Mouse (Mus musculus) midbrain, embryonic 10.5 days (tissue): ENCODE results near the gene Ppp6r3. TPM values are rescaled to one million over a fixed set of nuclear protein-coding genes. Genes with fewer than 3 reads are reported as not detected.
A peak's percentile ranks its signal among the peaks of the same experiment; 100 is the strongest.
"Not testable (repeated sequence)": the region's sequence is repeated elsewhere in the genome, so short reads cannot be mapped to it uniquely, and the experiment has no call there.

Experiments
- DNase-seq: peaks from one replicate; pipeline ENCODE4 v3.0.0-alpha.2; 2017; ENCODE audit warnings: low spot score
- H3K27ac ChIP-seq: fragments of 300-500 bp; sonication (generic); replicated peaks from 2 replicates; pipeline ENCODE4 v1.5.1; 2016; ENCODE audit warnings: mild to moderate bottlenecking
- H3K27me3 ChIP-seq: fragments of 300-500 bp; sonication (generic); 2 replicates; pipeline ENCODE4 v1.6.1; 2016; ENCODE audit warnings: low read depth, mild to moderate bottlenecking; ENCODE audit not compliant: poor library complexity, severe bottlenecking
- H3K36me3 ChIP-seq: fragments of 300-500 bp; sonication (generic); 2 replicates; pipeline ENCODE4 v1.6.1; 2016; ENCODE audit warnings: mild to moderate bottlenecking, moderate library complexity
- H3K4me1 ChIP-seq: fragments of 300-500 bp; sonication (generic); 2 replicates; pipeline ENCODE4 v1.6.1; 2016
- H3K4me3 ChIP-seq: fragments of 300-500 bp; sonication (generic); 2 replicates; pipeline ENCODE4 v1.5.1; 2016; ENCODE audit warnings: mild to moderate bottlenecking, moderate library complexity
- H3K9me3 ChIP-seq: fragments of 300-500 bp; sonication (generic); replicated peaks from 2 replicates; pipeline ENCODE4 v1.6.1; 2016; ENCODE audit warnings: mild to moderate bottlenecking
- WGBS: fragments of 180-500 bp; shearing (Covaris S2); methylation state at CpG from one replicate; pipeline ENCODE4 v1.1.7; 2016; 5-methylcytosine and 5-hydroxymethylcytosine counted together
- polyA plus RNA-seq: library from polyadenylated mRNA; unstranded; fragments of >200 nt; fragmentation: Nextera tagmentation; extraction: Ambion mirVana; gene quantifications from 2 replicates; pipeline ENCODE4 v1.2.1, GENCODE M21; 2016

The Ppp6r3 gene
- polyA plus RNA-seq, 1 experiment from 2014 or later: 71.3 TPM

- Histone ChIP-seq H3K27ac (no peak overlapping the region), H3K4me1 (no peaks in the 10 kb centered on the region), H3K27me3 (no peaks in the 10 kb centered on the region), H3K4me3 (no peak overlapping the region), H3K36me3 (peaks cover 93% of the 10 kb centered on the region), H3K9me3 (no peaks in the 10 kb centered on the region; the same call in 1 of the 2 replicates)
- no peak for DNase-seq
- 98% methylated on average over 4 of the region's 4 CpGs for WGBS
Observed at GRCm38 (mm10) chr19:3589968-3590367, 14.4 kb upstream of the Ppp6r3 start.

- no peak overlapping the region for H3K27ac ChIP-seq
- no peaks in the 10 kb centered on the region for H3K27me3 ChIP-seq
- no peak for DNase-seq
- H3K36me3 ChIP-seq: peaks cover 93% of the 10 kb centered on the region
- no peak overlapping the region for H3K4me3 ChIP-seq
- H3K9me3 ChIP-seq: no peaks in the 10 kb centered on the region; the same call in 1 of the 2 replicates
- WGBS: 85% methylated on average over 5 of the region's 5 CpGs
- no peaks in the 10 kb centered on the region for H3K4me1 ChIP-seq
Observed at GRCm38 (mm10) chr19:3589547-3589946, 14.0 kb upstream of the Ppp6r3 start.

- not testable (repeated sequence) for H3K27me3 ChIP-seq, DNase-seq, H3K4me1 ChIP-seq, H3K27ac ChIP-seq, H3K9me3 ChIP-seq, H3K4me3 ChIP-seq
- WGBS: 93% methylated on average over 5 of the region's 5 CpGs
- peaks cover 88% of the 10 kb centered on the region for H3K36me3 ChIP-seq
Observed at GRCm38 (mm10) chr19:3587729-3588128, 12.2 kb upstream of the Ppp6r3 start.

- H3K27ac ChIP-seq: no peak overlapping the region
- no peaks in the 10 kb centered on the region for H3K4me1 ChIP-seq
- no peaks in the 10 kb centered on the region; the same call in 1 of the 2 replicates for H3K9me3 ChIP-seq
- H3K36me3 ChIP-seq: peaks cover 76% of the 10 kb centered on the region
- H3K27me3 ChIP-seq: no peaks in the 10 kb centered on the region
- DNase-seq: peak; percentile 53
- 48% methylated on average over 1 of the region's 1 CpGs for WGBS
- H3K4me3 ChIP-seq: no peak overlapping the region
Observed at GRCm38 (mm10) chr19:3586540-3586939, 11.0 kb upstream of the Ppp6r3 start.

GRCm38 (mm10) chr19:3586026-3586425, 10.5 kb upstream of the Ppp6r3 start:
- Histone ChIP-seq H3K36me3 (peaks cover 71% of the 10 kb centered on the region), H3K4me1 (no peaks in the 10 kb centered on the region), H3K4me3 (no peak overlapping the region), H3K9me3 (no peaks in the 10 kb centered on the region; the same call in 1 of the 2 replicates), H3K27ac (no peak overlapping the region), H3K27me3 (no peaks in the 10 kb centered on the region)
- no peak for DNase-seq
- WGBS: 93% methylated on average over 9 of the region's 9 CpGs

GRCm38 (mm10) chr19:3581326-3581725, 5.8 kb upstream of the Ppp6r3 start:
- Histone ChIP-seq H3K27me3 (no peaks in the 10 kb centered on the region), H3K27ac (no peak overlapping the region), H3K9me3 (no peaks in the 10 kb centered on the region), H3K4me3 (no peak overlapping the region), H3K36me3 (peaks cover 30% of the 10 kb centered on the region), H3K4me1 (peaks cover 9% of the 10 kb centered on the region)
- WGBS: 34% methylated on average over 7 of the region's 7 CpGs
- peak; percentile 56 for DNase-seq

GRCm38 (mm10) chr19:3577911-3578290, 2.4 kb upstream of the Ppp6r3 start:
- no peak for DNase-seq
- H3K4me3 ChIP-seq: no peak overlapping the region
- no peaks in the 10 kb centered on the region for H3K27me3 ChIP-seq
- no peaks in the 10 kb centered on the region for H3K36me3 ChIP-seq
- H3K4me1 ChIP-seq: peaks cover 27% of the 10 kb centered on the region
- no peaks in the 10 kb centered on the region for H3K9me3 ChIP-seq
- H3K27ac ChIP-seq: no peak overlapping the region

- Histone ChIP-seq H3K4me1 (peaks cover 27% of the 10 kb centered on the region), H3K27me3 (no peaks in the 10 kb centered on the region), H3K27ac (peak overlapping the region; percentile 99; the same call in 1 of the 2 replicates), H3K36me3 (peaks cover 3% of the 10 kb centered on the region; the same call in 1 of the 2 replicates), H3K4me3 (no peak overlapping the region), H3K9me3 (no peaks in the 10 kb centered on the region)
- DNase-seq: no peak
- 92% methylated on average over 4 of the region's 4 CpGs for WGBS
Observed at GRCm38 (mm10) chr19:3577265-3577910, 1.8 kb upstream of the Ppp6r3 start.

- DNase-seq: no peak
- Histone ChIP-seq H3K27me3 (no peaks in the 10 kb centered on the region), H3K27ac (peak overlapping the region; percentile 99), H3K4me3 (peak overlapping the region; percentile 96), H3K9me3 (no peaks in the 10 kb centered on the region), H3K36me3 (peaks cover 8% of the 10 kb centered on the region), H3K4me1 (peaks cover 27% of the 10 kb centered on the region)
- WGBS: 71% methylated on average over 5 of the region's 5 CpGs
Observed at GRCm38 (mm10) chr19:3576451-3577264, 1.1 kb upstream of the Ppp6r3 start.

- Histone ChIP-seq H3K4me1 (peaks cover 27% of the 10 kb centered on the region), H3K27me3 (no peaks in the 10 kb centered on the region), H3K9me3 (no peaks in the 10 kb centered on the region), H3K4me3 (peak overlapping the region; percentile 96), H3K36me3 (peaks cover 14% of the 10 kb centered on the region), H3K27ac (peak overlapping the region; percentile 99)
- under 1% methylated on average over 50 of the region's 50 CpGs for WGBS
- no peak for DNase-seq
Observed at GRCm38 (mm10) chr19:3575276-3575631, 295 bp downstream of the Ppp6r3 start.

GRCm38 (mm10) chr19:3574593-3575094, 905 bp downstream of the Ppp6r3 start:
- H3K27me3 ChIP-seq: no peaks in the 10 kb centered on the region
- DNase-seq: no peak
- H3K9me3 ChIP-seq: no peaks in the 10 kb centered on the region
- peaks cover 15% of the 10 kb centered on the region for H3K36me3 ChIP-seq
- peak overlapping the region; percentile 99 for H3K27ac ChIP-seq
- H3K4me1 ChIP-seq: peaks cover 27% of the 10 kb centered on the region
- WGBS: 4% methylated on average over 9 of the region's 9 CpGs
- H3K4me3 ChIP-seq: peak overlapping the region; percentile 96

GRCm38 (mm10) chr19:3564309-3564708, 11.2 kb downstream of the Ppp6r3 start:
- Histone ChIP-seq H3K4me3 (no peak overlapping the region), H3K4me1 (no peaks in the 10 kb centered on the region), H3K27ac (no peak overlapping the region), H3K36me3 (peaks cover 80% of the 10 kb centered on the region), H3K27me3 (no peaks in the 10 kb centered on the region), H3K9me3 (peaks cover 30% of the 10 kb centered on the region)
- 95% methylated on average over 3 of the region's 3 CpGs for WGBS
- no peak for DNase-seq

- Histone ChIP-seq H3K4me3 (no peak overlapping the region), H3K27ac (no peak overlapping the region), H3K36me3 (peaks cover 82% of the 10 kb centered on the region), H3K4me1 (no peaks in the 10 kb centered on the region), H3K9me3 (peaks cover 39% of the 10 kb centered on the region), H3K27me3 (no peaks in the 10 kb centered on the region)
- DNase-seq: no peak
- WGBS: 93% methylated on average over 6 of the region's 6 CpGs
Observed at GRCm38 (mm10) chr19:3562752-3563151, 12.8 kb downstream of the Ppp6r3 start.
